ENCODE assay signal across 19 mouse cellular contexts in the genomic region with DNA sequence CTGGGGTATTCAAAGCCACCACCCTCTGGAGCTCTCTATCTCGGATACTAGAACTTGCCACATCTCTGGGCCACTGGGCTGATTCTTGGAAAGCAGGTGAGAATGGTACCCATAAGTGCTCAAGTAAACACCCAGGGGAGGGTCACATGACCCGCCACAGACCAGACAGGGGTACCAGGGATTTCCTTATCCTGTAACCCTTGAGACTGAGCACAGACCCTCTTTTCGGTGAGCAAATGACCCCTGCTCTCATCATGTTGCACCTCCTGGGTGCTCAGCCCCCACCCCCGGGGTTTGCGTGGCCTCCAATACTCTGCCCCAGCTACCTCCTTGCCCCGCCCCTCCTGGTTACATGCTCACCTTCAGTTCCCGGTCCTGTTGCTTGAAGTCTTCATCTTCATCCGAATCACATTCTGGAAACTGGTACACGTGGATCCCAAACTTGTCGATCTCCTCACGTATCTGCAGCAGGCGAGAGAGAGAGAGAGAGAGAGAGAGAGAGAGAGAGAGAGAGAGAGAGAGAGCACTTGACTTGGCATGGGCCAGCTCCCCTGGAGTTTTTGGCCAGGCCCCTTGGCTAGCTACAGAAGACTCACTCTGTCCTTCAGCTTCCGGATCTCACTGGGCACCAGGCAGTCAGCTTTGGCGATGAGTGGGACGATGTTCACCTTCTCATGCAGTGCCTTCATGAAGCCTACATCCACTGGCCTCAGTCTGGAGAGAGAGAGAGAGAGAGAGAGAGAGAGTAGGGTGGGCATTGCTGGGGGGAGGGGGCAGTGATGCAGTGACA. TPM values are rescaled to one million over a fixed set of nuclear protein-coding genes. Genes with fewer than 3 reads are reported as not detected.
A peak's percentile ranks its signal among the peaks of the same experiment; 100 is the strongest.
DNase-seq lines count a peak whose midpoint lies in the region; ATAC-seq lines count a peak whose summit lies in the region.
"Had no signal": no experiment of that assay in that cellular context is flagged by ENCODE, and none has a peak within 500 bp of the region (broad histone marks: within the 10 kb centered on the region; RNA-seq: fewer than 3 reads in every experiment).

No protein-coding gene starts in this region.

- no peak overlapping the region for H3K4me3 ChIP-seq in forebrain, embryonic 15.5 days
- H3K4me3 ChIP-seq: forebrain, embryonic 13.5 days; hindbrain, embryonic 12.5 days; midbrain, embryonic 10.5 days; neural tube, embryonic 12.5 days had no signal

- no peaks in the 10 kb centered on the region for H3K9me3 ChIP-seq in forebrain, embryonic 15.5 days
- H3K9me3 ChIP-seq: forebrain, embryonic 13.5 days; hindbrain, embryonic 12.5 days; midbrain, embryonic 10.5 days; neural tube, embryonic 12.5 days had no signal

- DNase-seq in cerebellum, adult 11 months: peak; percentile 51
- peak; percentile 46 to 50 for DNase-seq in right cerebral cortex, postnatal 10 days (ENCODE audit: low spot score in 2 of 2)
- DNase-seq in right cerebral cortex, adult 2 months (ENCODE audit: low spot score in 2 of 2): no peak
- DNase-seq in cerebellum, postnatal 10 days: peak; percentile 86 to 87
- DNase-seq in layer of hippocampus, postnatal 25 days (ENCODE audit: extremely low spot score in 1 of 2, low spot score in 1 of 2): peak; percentile 22 to 34
- DNase-seq in gastrocnemius, adult 8-10 months (ENCODE audit: low spot score in 2 of 2): no peak
- DNase-seq: adrenal gland, postnatal 14 days; kidney, postnatal 4 days; lung, adult 18-20 months; thymus, postnatal 36 days had no signal

- peaks cover 55% of the 10 kb centered on the region for H3K4me1 ChIP-seq in forebrain, embryonic 15.5 days

- peaks cover 71% of the 10 kb centered on the region for H3K27me3 ChIP-seq in forebrain, embryonic 15.5 days
- H3K27me3 ChIP-seq: Patski had no signal

- no peak for ATAC-seq in cerebellum, adult (ENCODE audit: insufficient number of reproducible peaks, low FRiP score, low TSS enrichment)
- no peak for ATAC-seq in forebrain, embryonic 15.5 days (replicated peaks)
- ATAC-seq: activated CD4-positive, CD25-positive, alpha-beta regulatory T cell, adult 4 months; forebrain, embryonic 13.5 days; Patski had no signal

- WGBS in forebrain, embryonic 15.5 days: 40% methylated on average over 15 of the region's 15 CpGs

- no peak overlapping the region for H3K9ac ChIP-seq in forebrain, embryonic 15.5 days (replicated peaks)
- H3K9ac ChIP-seq: forebrain, embryonic 13.5 days; hindbrain, embryonic 12.5 days; neural tube, embryonic 12.5 days had no signal

- H3K27ac ChIP-seq in forebrain, embryonic 15.5 days (replicated peaks): no peak overlapping the region
- H3K27ac ChIP-seq: forebrain, embryonic 13.5 days; hindbrain, embryonic 12.5 days; midbrain, embryonic 10.5 days; neural tube, embryonic 12.5 days had no signal

- no peak overlapping the region for H3K4me2 ChIP-seq in forebrain, embryonic 15.5 days (replicated peaks)
- H3K4me2 ChIP-seq: forebrain, embryonic 13.5 days; hindbrain, embryonic 12.5 days; neural tube, embryonic 12.5 days had no signal

- H3K36me3 ChIP-seq in forebrain, embryonic 15.5 days: peaks cover 40% of the 10 kb centered on the region

RNA-seq across cellular contexts. Expression of gene Gp1bb, which starts 1.7 kb away (rescaled TPM):
- total RNA-seq in layer of hippocampus, postnatal 25 days (2021): 1 to 10 TPM; 1.2 TPM
- polyA plus RNA-seq in forebrain, embryonic 15.5 days (2015; fragmentation: Nextera tagmentation; extraction: Ambion mirVana): 9.7 and 10.1 TPM in 2 replicates
- total RNA-seq in gastrocnemius, adult 8-10 months (2022): not detected
- total RNA-seq: liver, adult 2 months had no signal
- polyA plus RNA-seq: activated CD4-positive, CD25-positive, alpha-beta regulatory T cell, adult 4 months; liver, adult 2 months had no signal

RNA-seq across cellular contexts. Expression of gene Gm49601, which starts 2.3 kb away (rescaled TPM):
- total RNA-seq in layer of hippocampus, postnatal 25 days (2021): 100 to 1,000 TPM; 179 to 190 TPM
- 20.5 and 22.0 TPM in 2 replicates for polyA plus RNA-seq in forebrain, embryonic 15.5 days (2015; fragmentation: Nextera tagmentation; extraction: Ambion mirVana)
- under 1 TPM in 3 of 4 experiments, not detected in 1; 0.29 to 0.48 (median 0.47) TPM for total RNA-seq in gastrocnemius, adult 8-10 months (2022)
- total RNA-seq: liver, adult 2 months had no signal
- polyA plus RNA-seq: activated CD4-positive, CD25-positive, alpha-beta regulatory T cell, adult 4 months; liver, adult 2 months had no signal

RNA-seq across cellular contexts. Expression of gene Sept5, which starts 5.8 kb away (rescaled TPM):
- total RNA-seq in layer of hippocampus, postnatal 25 days (2021): 100 to 1,000 TPM; 600 to 645 TPM
- 194 and 203 TPM in 2 replicates for polyA plus RNA-seq in forebrain, embryonic 15.5 days (2015; fragmentation: Nextera tagmentation; extraction: Ambion mirVana)
- total RNA-seq in gastrocnemius, adult 8-10 months (2022): 1 to 10 TPM; 1.7 to 2.7 (median 2.3) TPM

RNA-seq across cellular contexts. Expression of gene Tbx1, which starts 33.5 kb away (rescaled TPM):
- under 1 TPM; 0.77 to 0.91 TPM for total RNA-seq in layer of hippocampus, postnatal 25 days (2021)
- 0.70 and 0.93 TPM in 2 replicates for polyA plus RNA-seq in forebrain, embryonic 15.5 days (2015; fragmentation: Nextera tagmentation; extraction: Ambion mirVana)
- 1 to 10 TPM; 3.0 to 5.8 (median 3.9) TPM for total RNA-seq in gastrocnemius, adult 8-10 months (2022)
- total RNA-seq: adrenal gland, postnatal 14 days; liver, adult 2 months had no signal
- polyA plus RNA-seq: activated CD4-positive, CD25-positive, alpha-beta regulatory T cell, adult 4 months had no signal

Comparison
In these comparisons a context has a peak if more than half of its experiments do, and no peak if none do; other contexts are left out.
1. DNase-seq: peak in cerebellum, adult 11 months (single experiment), right cerebral cortex, postnatal 10 days (2 of 2), cerebellum, postnatal 10 days (2 of 2) and layer of hippocampus, postnatal 25 days (2 of 2); none in right cerebral cortex, adult 2 months (0 of 2) and gastrocnemius, adult 8-10 months (0 of 2).
2. RNA of gene Gm49601, which starts 2.3 kb away (total RNA-seq): 179 to 190 TPM in layer of hippocampus, postnatal 25 days; 0.29 to 0.48 TPM in gastrocnemius, adult 8-10 months; every median in the first group is over 100 times any median in the second.
3. RNA of gene Sept5, which starts 5.8 kb away (total RNA-seq): 600 to 645 TPM in layer of hippocampus, postnatal 25 days; 1.7 to 2.7 TPM in gastrocnemius, adult 8-10 months; every median in the first group is over 100 times any median in the second.